12 mouse cellular contexts compared by ENCODE assay signal in genomic region chr17:85034068-85034467, GRCm38 (mm10). TPM values are rescaled to one million over a fixed set of nuclear protein-coding genes. Genes with fewer than 3 reads are reported as not detected.
DNase-seq lines count a peak whose midpoint lies in the region; ATAC-seq lines count a peak whose summit lies in the region.
"Had no signal": no experiment of that assay in that cellular context is flagged by ENCODE, and none has a peak within 500 bp of the region (broad histone marks: within the 10 kb centered on the region; RNA-seq: fewer than 3 reads in every experiment).

No protein-coding gene starts in this region.

- no peaks in the 10 kb centered on the region for H3K27me3 ChIP-seq in hindbrain, embryonic 16.5 days (replicated peaks; ENCODE audit: control insufficient read depth, insufficient read depth, low read length)
- no peaks in the 10 kb centered on the region for H3K27me3 ChIP-seq in hindbrain, embryonic 14.5 days (ENCODE audit: control insufficient read depth, insufficient read depth, low read length)
- H3K27me3 ChIP-seq in midbrain, embryonic 14.5 days (ENCODE audit: control insufficient read depth, insufficient read depth, low read length) = no peaks in the 10 kb centered on the region
- H3K27me3 ChIP-seq: forebrain, embryonic 15.5 days had no signal

- H3K27ac ChIP-seq in hindbrain, embryonic 16.5 days (ENCODE audit: low read depth, low read length) = no peak overlapping the region
- no peak overlapping the region for H3K27ac ChIP-seq in hindbrain, embryonic 14.5 days
- no peak overlapping the region for H3K27ac ChIP-seq in midbrain, embryonic 14.5 days (replicated peaks; ENCODE audit: low read depth, low read length)
- H3K27ac ChIP-seq: forebrain, embryonic 15.5 days had no signal

- no peaks in the 10 kb centered on the region for H3K4me1 ChIP-seq in hindbrain, embryonic 16.5 days (ENCODE audit: control insufficient read depth, insufficient read depth, low read depth, low read length)
- no peaks in the 10 kb centered on the region for H3K4me1 ChIP-seq in hindbrain, embryonic 14.5 days (replicated peaks; ENCODE audit: control insufficient read depth, insufficient read depth, low read length)
- no peaks in the 10 kb centered on the region for H3K4me1 ChIP-seq in midbrain, embryonic 14.5 days (ENCODE audit: control insufficient read depth, insufficient read depth, low read length)
- H3K4me1 ChIP-seq: forebrain, embryonic 15.5 days had no signal

- WGBS in hindbrain, embryonic 16.5 days = 56% methylated on average over 11 of the region's 11 CpGs
- 68% methylated on average over 11 of the region's 11 CpGs for WGBS in hindbrain, embryonic 14.5 days
- 66% methylated on average over 11 of the region's 11 CpGs for WGBS in midbrain, embryonic 14.5 days

- peak; percentile 63 for ATAC-seq in hindbrain, embryonic 16.5 days
- no peak; the same call in 1 of the 2 replicates for ATAC-seq in hindbrain, embryonic 14.5 days (ENCODE audit: low FRiP score)
- no peak for ATAC-seq in midbrain, embryonic 14.5 days (ENCODE audit: low FRiP score, low TSS enrichment)
- ATAC-seq: forebrain, embryonic 15.5 days had no signal

- DNase-seq in hindbrain, embryonic 14.5 days (ENCODE audit: low spot score) = no peak
- peak; percentile 34 for DNase-seq in NIH3T3 (ENCODE audit: low read depth)
- DNase-seq in adrenal gland, postnatal 14 days = peak; percentile 46
- DNase-seq in midbrain, embryonic 14.5 days = peak; percentile 18
- DNase-seq in thymus, postnatal 25 days = no peak
- no peak for DNase-seq in neural tube, embryonic 10.5 days (ENCODE audit: extremely low spot score, low spot score)
- DNase-seq: lung, postnatal 36 days; thymus, postnatal 14 days had no signal

- no peak overlapping the region for H3K4me3 ChIP-seq in hindbrain, embryonic 16.5 days (ENCODE audit: low read length)
- no peak overlapping the region for H3K4me3 ChIP-seq in hindbrain, embryonic 14.5 days (replicated peaks; ENCODE audit: low read length)
- H3K4me3 ChIP-seq in midbrain, embryonic 14.5 days (replicated peaks; ENCODE audit: low read depth, low read length) = no peak overlapping the region
- H3K4me3 ChIP-seq: forebrain, embryonic 15.5 days had no signal

- no peaks in the 10 kb centered on the region for H3K9me3 ChIP-seq in hindbrain, embryonic 16.5 days (ENCODE audit: control insufficient read depth, low read length)
- no peaks in the 10 kb centered on the region for H3K9me3 ChIP-seq in hindbrain, embryonic 14.5 days (ENCODE audit: control insufficient read depth, low read length)
- H3K9me3 ChIP-seq in midbrain, embryonic 14.5 days (ENCODE audit: control insufficient read depth, low read length) = no peaks in the 10 kb centered on the region
- H3K9me3 ChIP-seq: forebrain, embryonic 15.5 days; G1E had no signal

- no peak overlapping the region for H3K9ac ChIP-seq in hindbrain, embryonic 16.5 days (ENCODE audit: low read depth, low read length)
- H3K9ac ChIP-seq in hindbrain, embryonic 14.5 days = no peak overlapping the region
- no peak overlapping the region for H3K9ac ChIP-seq in midbrain, embryonic 14.5 days (replicated peaks; ENCODE audit: low read length)
- H3K9ac ChIP-seq: forebrain, embryonic 15.5 days had no signal

- H3K36me3 ChIP-seq in hindbrain, embryonic 16.5 days (ENCODE audit: control insufficient read depth, insufficient read depth, low read length) = no peaks in the 10 kb centered on the region
- H3K36me3 ChIP-seq in hindbrain, embryonic 14.5 days (replicated peaks; ENCODE audit: control insufficient read depth, insufficient read depth) = no peaks in the 10 kb centered on the region
- no peaks in the 10 kb centered on the region for H3K36me3 ChIP-seq in midbrain, embryonic 14.5 days (ENCODE audit: control insufficient read depth, insufficient read depth, low read length)
- H3K36me3 ChIP-seq: forebrain, embryonic 15.5 days; G1E had no signal

- no peak overlapping the region for H3K4me2 ChIP-seq in hindbrain, embryonic 16.5 days (ENCODE audit: low read length)
- H3K4me2 ChIP-seq in hindbrain, embryonic 14.5 days (replicated peaks) = no peak overlapping the region
- H3K4me2 ChIP-seq in midbrain, embryonic 14.5 days (ENCODE audit: low read length) = no peak overlapping the region
- H3K4me2 ChIP-seq: forebrain, embryonic 15.5 days had no signal

RNA-seq across cellular contexts. Expression of gene Slc3a1, which starts 5.9 kb away (rescaled TPM):
- 0.09 and 0.17 TPM in 2 replicates for polyA plus RNA-seq in hindbrain, embryonic 16.5 days (2015; fragmentation: Nextera tagmentation; extraction: Ambion mirVana)
- 0.25 and 0.27 TPM in 2 replicates for polyA plus RNA-seq in hindbrain, embryonic 14.5 days (2014; fragmentation: Nextera tagmentation; extraction: Ambion mirVana)
- total RNA-seq in adrenal gland, postnatal 14 days (2021) = 0.38 and 1.3 TPM in 2 replicates
- 0.37 and 0.42 TPM in 2 replicates for polyA plus RNA-seq in midbrain, embryonic 14.5 days (2014; fragmentation: Nextera tagmentation; extraction: Ambion mirVana)
- total RNA-seq: layer of hippocampus, postnatal 10 days had no signal
- polyA plus RNA-seq: G1E had no signal

RNA-seq across cellular contexts. Expression of gene Prepl, which starts 56.0 kb away (rescaled TPM):
- polyA plus RNA-seq in hindbrain, embryonic 16.5 days (2015; fragmentation: Nextera tagmentation; extraction: Ambion mirVana) = 131 and 151 TPM in 2 replicates
- polyA plus RNA-seq in hindbrain, embryonic 14.5 days (2014; fragmentation: Nextera tagmentation; extraction: Ambion mirVana) = 161 and 200 TPM in 2 replicates
- 29.3 and 32.7 TPM in 2 replicates for total RNA-seq in adrenal gland, postnatal 14 days (2021)
- polyA plus RNA-seq in midbrain, embryonic 14.5 days (2014; fragmentation: Nextera tagmentation; extraction: Ambion mirVana) = 97.7 and 129 TPM in 2 replicates

RNA-seq across cellular contexts. Expression of gene Camkmt, which starts 56.3 kb away (rescaled TPM):
- 20.1 and 22.9 TPM in 2 replicates for polyA plus RNA-seq in hindbrain, embryonic 16.5 days (2015; fragmentation: Nextera tagmentation; extraction: Ambion mirVana)
- polyA plus RNA-seq in hindbrain, embryonic 14.5 days (2014; fragmentation: Nextera tagmentation; extraction: Ambion mirVana) = 20.4 and 23.6 TPM in 2 replicates
- 4.8 and 6.0 TPM in 2 replicates for total RNA-seq in adrenal gland, postnatal 14 days (2021)
- polyA plus RNA-seq in midbrain, embryonic 14.5 days (2014; fragmentation: Nextera tagmentation; extraction: Ambion mirVana) = 19.4 and 20.8 TPM in 2 replicates

Comparison
In these comparisons a context has a peak if more than half of its experiments do, and no peak if none do; other contexts are left out.
1. DNase-seq: peak in NIH3T3 (single experiment), adrenal gland, postnatal 14 days (single experiment) and midbrain, embryonic 14.5 days (single experiment); none in hindbrain, embryonic 14.5 days (single experiment), thymus, postnatal 25 days (single experiment) and neural tube, embryonic 10.5 days (single experiment).